Mouse (Mus musculus) limb, embryonic 13.5 days (tissue): ENCODE measurements around the gene Trpm3. TPM values are rescaled to one million over a fixed set of nuclear protein-coding genes. Genes with fewer than 3 reads are reported as not detected.

Experiments used
- ATAC-seq: fragments of 200-750 bp; cut with Nextera tagmentation; 2 replicates; pipeline ENCODE4 v1.8.0; 2017; ENCODE audit warnings: low read depth, moderate number of reproducible peaks, moderate TSS enrichment; ENCODE audit not compliant: low FRiP score
- H3K27ac ChIP-seq: fragments of 300-500 bp; sonication (generic); 2 replicates; pipeline ENCODE4 v1.5.1; 2015; ENCODE audit warnings: inconsistent platforms, mild to moderate bottlenecking, moderate library complexity
- H3K27me3 ChIP-seq: fragments of 300-500 bp; sonication (generic); 2 replicates; pipeline ENCODE4 v1.6.1; 2015; ENCODE audit warnings: mild to moderate bottlenecking, inconsistent platforms
- H3K36me3 ChIP-seq: fragments of 300-500 bp; sonication (generic); 2 replicates; pipeline ENCODE4 v1.6.1; 2015; ENCODE audit warnings: inconsistent platforms, mild to moderate bottlenecking, moderate library complexity
- H3K4me1 ChIP-seq: fragments of 300-500 bp; sonication (generic); 2 replicates; pipeline ENCODE4 v1.6.1; 2015; ENCODE audit warnings: inconsistent platforms
- H3K4me2 ChIP-seq: fragments of 300-500 bp; sonication (generic); replicated peaks from 2 replicates; pipeline ENCODE4 v1.6.1; 2015; ENCODE audit warnings: inconsistent platforms, mild to moderate bottlenecking, moderate library complexity
- H3K4me3 ChIP-seq: fragments of 300-500 bp; sonication (generic); 2 replicates; pipeline ENCODE4 v1.5.1; 2015; ENCODE audit warnings: moderate library complexity, mild to moderate bottlenecking, inconsistent platforms
- H3K9ac ChIP-seq: fragments of 300-500 bp; sonication (generic); 2 replicates; pipeline ENCODE4 v1.6.1; 2015; ENCODE audit warnings: mild to moderate bottlenecking, inconsistent platforms
- H3K9me3 ChIP-seq: fragments of 300-500 bp; sonication (generic); 2 replicates; pipeline ENCODE4 v1.6.1; 2016; ENCODE audit warnings: inconsistent platforms
- WGBS: fragments of 180-500 bp; shearing (Covaris S2); methylation state at CpG from one replicate; pipeline ENCODE4 v1.1.7; 2015; 5-methylcytosine and 5-hydroxymethylcytosine counted together
- polyA plus RNA-seq: library from polyadenylated mRNA; unstranded; fragments of >200 nt; fragmentation: Nextera tagmentation; extraction: Ambion mirVana; gene quantifications from 2 replicates; pipeline ENCODE4 v1.2.1, GENCODE M21; 2015

The Trpm3 gene
- polyA plus RNA-seq, 1 experiment from 2014 or later, result 6.3 TPM

GRCm38 (mm10) chr19:22796996-22797395 lies 658.1 kb downstream of the Trpm3 start:
- Histone ChIP-seq H3K9me3 (no peaks in the 10 kb centered on the region), H3K27ac (no peak overlapping the region), H3K4me2 (no peak overlapping the region), H3K27me3 (no peaks in the 10 kb centered on the region), H3K4me3 (no peak overlapping the region), H3K36me3 (no peaks in the 10 kb centered on the region), H3K4me1 (peaks cover 3% of the 10 kb centered on the region; the same call in 1 of the 2 replicates), H3K9ac (no peak overlapping the region)
- ATAC-seq, result no peak
- 85% methylated on average over 2 of the region's 2 CpGs for whole genome bisulfite sequencing

- ATAC-seq, result no peak
- H3K27ac ChIP-seq, result no peak overlapping the region
- H3K9ac ChIP-seq, result no peak overlapping the region
- no peaks in the 10 kb centered on the region for H3K36me3 ChIP-seq
- H3K9me3 ChIP-seq, result no peaks in the 10 kb centered on the region
- WGBS, result 30% methylated on average over 5 of the region's 5 CpGs
- no peaks in the 10 kb centered on the region for H3K27me3 ChIP-seq
- peaks cover 3% of the 10 kb centered on the region; the same call in 1 of the 2 replicates for H3K4me1 ChIP-seq
- H3K4me3 ChIP-seq, result no peak overlapping the region
- H3K4me2 ChIP-seq, result no peak overlapping the region
These were observed 661.6 kb downstream of the Trpm3 start for GRCm38 (mm10) chr19:22800471-22800870.

- H3K27me3 ChIP-seq, result no peaks in the 10 kb centered on the region
- no peak overlapping the region for H3K27ac ChIP-seq
- H3K4me1 ChIP-seq, result peaks cover 3% of the 10 kb centered on the region; the same call in 1 of the 2 replicates
- H3K4me3 ChIP-seq, result no peak overlapping the region
- no peak overlapping the region for H3K4me2 ChIP-seq
- no peaks in the 10 kb centered on the region for H3K36me3 ChIP-seq
- no peak for ATAC-seq
- no peaks in the 10 kb centered on the region for H3K9me3 ChIP-seq
- no peak overlapping the region for H3K9ac ChIP-seq
These were observed 664.5 kb downstream of the Trpm3 start for GRCm38 (mm10) chr19:22803396-22803795.

DNA sequence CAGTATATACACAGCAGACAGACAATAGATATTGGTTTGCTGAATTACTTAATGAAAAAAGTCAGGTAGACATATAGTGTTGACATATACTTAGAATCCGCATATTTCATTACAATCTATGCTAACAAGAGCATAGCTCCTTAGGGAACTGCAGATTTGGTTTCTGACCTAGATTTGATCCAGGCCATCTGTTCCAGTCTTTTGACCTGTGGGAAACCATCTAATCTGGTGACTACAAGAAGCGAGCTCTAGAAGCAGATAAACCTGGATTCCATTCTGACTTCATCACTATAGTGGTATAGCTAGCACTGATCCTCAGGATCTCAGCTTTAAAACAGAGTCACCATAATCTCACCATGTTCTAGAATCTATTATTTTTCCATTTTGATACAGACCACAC lies 665.5 kb downstream of the Trpm3 start:
- Histone ChIP-seq H3K4me2 (no peak overlapping the region), H3K27ac (no peak overlapping the region), H3K36me3 (no peaks in the 10 kb centered on the region), H3K4me3 (no peak overlapping the region), H3K27me3 (no peaks in the 10 kb centered on the region), H3K4me1 (peaks cover 3% of the 10 kb centered on the region; the same call in 1 of the 2 replicates), H3K9ac (no peak overlapping the region), H3K9me3 (no peaks in the 10 kb centered on the region)
- ATAC-seq, result no peak
- 74% methylated on average over 2 of the region's 2 CpGs for WGBS

- no peaks in the 10 kb centered on the region for H3K27me3 ChIP-seq
- 89% methylated on average over 3 of the region's 3 CpGs for WGBS
These were observed 671.4 kb downstream of the Trpm3 start for GRCm38 (mm10) chr19:22810247-22810646.

DNA sequence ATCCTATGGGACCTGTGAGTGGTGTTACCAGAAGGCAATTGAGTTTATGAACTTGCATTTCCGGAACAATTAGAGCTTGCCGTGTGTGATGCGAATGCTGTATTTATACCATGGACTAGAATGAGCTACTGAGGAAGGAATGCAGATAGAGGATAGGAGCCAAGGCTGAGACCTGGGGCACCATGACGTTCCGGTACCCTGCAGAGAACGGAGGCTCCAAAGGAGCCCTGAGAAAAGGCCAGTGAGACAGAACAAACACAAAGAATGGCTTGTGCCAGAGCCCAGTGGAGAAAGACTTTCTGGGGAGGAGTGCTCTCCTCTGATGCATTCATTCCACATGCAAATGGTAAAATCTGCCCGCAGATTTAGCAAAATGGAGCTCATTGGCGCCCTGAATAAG lies 682.9 kb downstream of the Trpm3 start:
- Histone ChIP-seq H3K4me3 (no peak overlapping the region), H3K27me3 (no peaks in the 10 kb centered on the region), H3K36me3 (no peaks in the 10 kb centered on the region), H3K4me2 (no peak overlapping the region), H3K9me3 (no peaks in the 10 kb centered on the region), H3K4me1 (0 out of 2 replicates have a peak, but pooled peaks cover 4% of the 10 kb centered on the region), H3K27ac (no peak overlapping the region), H3K9ac (no peak overlapping the region)
- no peak for ATAC-seq
- WGBS, result 83% methylated on average over 8 of the region's 8 CpGs

More at GRCm38 (mm10) chr19:22810247-22810646, 671.4 kb downstream of the Trpm3 start:
- Histone ChIP-seq H3K9ac (no peak overlapping the region), H3K36me3 (no peaks in the 10 kb centered on the region), H3K27ac (no peak overlapping the region), H3K9me3 (0 out of 2 replicates have a peak, but pooled peaks cover 6% of the 10 kb centered on the region), H3K4me1 (no peaks in the 10 kb centered on the region), H3K4me3 (no peak overlapping the region), H3K4me2 (no peak overlapping the region)
- ATAC-seq, result no peak

- no peak overlapping the region for H3K4me3 ChIP-seq
- H3K4me2 ChIP-seq, result no peak overlapping the region
- H3K36me3 ChIP-seq, result no peaks in the 10 kb centered on the region
- no peak for ATAC-seq
- 0 out of 2 replicates have a peak, but pooled peaks cover 4% of the 10 kb centered on the region for H3K4me1 ChIP-seq
- no peaks in the 10 kb centered on the region for H3K27me3 ChIP-seq
- no peak overlapping the region for H3K27ac ChIP-seq
- no peak overlapping the region for H3K9ac ChIP-seq
- WGBS, result 81% methylated on average over 9 of the region's 9 CpGs
- H3K9me3 ChIP-seq, result no peaks in the 10 kb centered on the region
These were observed 684.7 kb downstream of the Trpm3 start for GRCm38 (mm10) chr19:22823491-22823981.

- Histone ChIP-seq H3K9me3 (no peaks in the 10 kb centered on the region), H3K27ac (no peak overlapping the region), H3K9ac (no peak overlapping the region), H3K36me3 (no peaks in the 10 kb centered on the region), H3K4me3 (no peak overlapping the region), H3K4me1 (0 out of 2 replicates have a peak, but pooled peaks cover 4% of the 10 kb centered on the region), H3K27me3 (no peaks in the 10 kb centered on the region), H3K4me2 (no peak overlapping the region)
- WGBS, result 41% methylated on average over 1 of the region's 1 CpGs
- no peak for ATAC-seq
These were observed 687.0 kb downstream of the Trpm3 start for GRCm38 (mm10) chr19:22825812-22826211.

DNA sequence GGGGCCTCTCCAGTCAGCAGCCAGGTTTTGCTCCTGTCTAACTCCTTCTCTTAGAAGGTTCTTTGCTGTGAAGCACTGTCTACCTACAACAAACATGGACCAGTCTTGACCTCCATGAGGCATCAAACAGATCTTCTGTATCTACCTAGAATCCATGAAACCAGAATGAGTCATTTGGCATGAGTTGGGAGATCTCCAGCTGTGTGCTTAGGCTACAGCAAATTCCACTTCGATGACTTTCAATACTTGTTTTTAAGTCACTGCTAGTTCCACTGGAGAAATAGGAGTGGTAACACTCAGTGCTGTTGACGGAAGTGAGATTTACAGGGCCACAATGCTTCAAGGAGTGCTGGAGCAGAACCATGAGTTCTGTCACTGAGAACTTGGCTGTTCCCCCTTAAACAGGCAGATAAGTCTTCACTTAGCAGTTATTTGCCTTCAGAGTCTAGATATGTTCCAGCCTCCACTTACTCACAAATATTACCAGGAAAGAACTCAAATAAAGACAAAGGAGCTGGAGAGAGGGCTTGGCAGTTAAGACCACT lies 689.4 kb downstream of the Trpm3 start:
- Histone ChIP-seq H3K27ac (no peak overlapping the region), H3K9me3 (no peaks in the 10 kb centered on the region), H3K4me1 (0 out of 2 replicates have a peak, but pooled peaks cover 4% of the 10 kb centered on the region), H3K9ac (no peak overlapping the region), H3K36me3 (no peaks in the 10 kb centered on the region), H3K4me3 (no peak overlapping the region), H3K27me3 (no peaks in the 10 kb centered on the region), H3K4me2 (no peak overlapping the region)
- WGBS, result 92% methylated on average over 2 of the region's 2 CpGs
- no peak for ATAC-seq

DNA sequence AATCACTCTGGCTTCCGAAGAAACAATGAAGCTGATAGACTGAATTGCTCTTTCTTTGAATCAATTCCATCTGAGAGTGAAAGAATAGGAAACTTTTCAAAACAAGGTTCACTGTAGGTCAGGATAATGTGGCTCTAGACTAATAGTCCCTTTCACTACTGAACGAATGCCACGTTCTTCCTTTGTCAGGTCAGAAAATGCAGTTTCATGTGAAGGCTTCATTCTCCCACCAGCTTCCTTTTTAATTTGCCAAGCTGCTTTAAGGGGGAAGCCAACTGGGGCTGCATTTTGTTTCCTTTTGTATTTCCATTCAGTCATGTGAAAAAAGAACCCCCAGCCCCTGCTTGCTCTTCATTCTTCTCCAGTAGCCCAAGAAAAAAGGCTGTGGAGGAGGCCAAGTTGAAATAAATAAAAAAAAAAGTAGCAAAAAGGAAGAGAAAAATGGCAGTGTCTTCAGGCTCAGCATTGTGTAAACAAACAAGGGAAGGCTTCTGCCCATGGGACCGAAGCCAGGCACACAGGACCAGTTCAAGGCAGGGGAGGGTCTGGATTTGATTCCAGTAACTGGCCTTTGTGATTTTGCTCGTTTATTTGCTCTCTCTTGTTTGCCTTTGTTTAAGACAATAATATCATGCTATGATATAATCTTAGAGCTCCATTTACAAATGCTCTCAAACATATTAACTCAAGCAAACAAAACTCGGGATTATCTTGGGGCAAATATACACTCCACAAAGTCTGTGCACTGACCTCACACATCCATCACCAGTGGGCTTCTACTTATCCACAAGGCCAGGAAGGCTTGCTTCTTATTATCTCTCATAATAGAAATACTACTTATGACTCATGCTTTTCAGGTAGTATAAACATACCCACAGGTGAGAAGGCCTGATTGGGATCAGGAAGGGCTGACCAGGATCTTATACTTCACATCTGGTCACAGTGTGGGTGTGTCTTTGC lies 702.5 kb downstream of the Trpm3 start:
- H3K4me2 ChIP-seq, result no peak overlapping the region
- no peak overlapping the region for H3K9ac ChIP-seq
- H3K4me1 ChIP-seq, result no peaks in the 10 kb centered on the region
- H3K9me3 ChIP-seq, result no peaks in the 10 kb centered on the region
- H3K27me3 ChIP-seq, result no peaks in the 10 kb centered on the region
- no peak overlapping the region for H3K4me3 ChIP-seq
- no peaks in the 10 kb centered on the region for H3K36me3 ChIP-seq
- WGBS, result 80% methylated on average over 6 of the region's 6 CpGs
- no peak overlapping the region for H3K27ac ChIP-seq
- ATAC-seq, result no peak

DNA sequence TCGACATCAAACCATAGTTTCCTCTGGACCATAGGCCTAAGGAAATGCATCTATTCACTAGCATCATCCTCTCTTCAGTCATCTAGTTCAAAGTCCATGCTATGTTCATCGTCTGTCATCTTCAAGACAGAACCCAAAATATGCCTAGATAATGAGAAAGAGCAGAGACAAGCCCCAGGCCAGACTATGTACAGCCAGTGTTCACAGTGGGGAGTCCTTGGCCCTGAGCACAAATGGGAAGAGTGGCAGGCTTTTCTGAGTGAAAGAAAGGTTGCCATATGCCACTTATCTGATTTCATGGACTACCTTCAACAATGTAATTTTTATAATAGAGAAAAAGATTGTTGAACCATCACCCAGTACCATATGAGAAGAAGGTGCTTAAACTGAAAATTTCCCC lies 703.9 kb downstream of the Trpm3 start:
- 87% methylated on average over 2 of the region's 2 CpGs for WGBS

DNA sequence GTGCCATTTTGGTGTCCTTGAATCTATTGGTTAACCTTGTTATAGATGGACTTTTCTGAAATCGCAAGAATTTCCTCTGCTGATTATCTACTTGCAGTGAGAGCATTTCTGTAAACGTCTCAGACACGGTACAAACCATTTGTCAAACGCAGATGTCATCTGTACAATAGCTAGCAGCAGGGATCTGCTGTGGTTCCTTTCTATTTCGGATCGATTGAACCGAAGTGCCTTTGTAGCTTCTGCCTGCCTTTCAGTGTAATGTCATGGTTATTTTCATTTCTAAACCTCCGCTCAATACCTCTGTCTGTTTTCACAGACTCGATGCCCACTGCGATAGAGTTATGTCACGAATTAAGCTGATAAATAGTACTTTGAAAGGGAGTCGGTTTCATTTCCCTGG lies 708.9 kb downstream of the Trpm3 start:
- Histone ChIP-seq H3K9me3 (no peaks in the 10 kb centered on the region), H3K27ac (no peak overlapping the region), H3K4me1 (no peaks in the 10 kb centered on the region), H3K9ac (no peak overlapping the region), H3K4me2 (no peak overlapping the region), H3K4me3 (no peak overlapping the region), H3K36me3 (no peaks in the 10 kb centered on the region), H3K27me3 (no peaks in the 10 kb centered on the region)
- no peak for ATAC-seq
- 84% methylated on average over 12 of the region's 12 CpGs for WGBS

More for the DNA sequence above, 703.9 kb downstream of the Trpm3 start:
- no peak for ATAC-seq
- Histone ChIP-seq H3K9me3 (no peaks in the 10 kb centered on the region), H3K4me3 (no peak overlapping the region), H3K4me2 (no peak overlapping the region), H3K9ac (no peak overlapping the region), H3K27me3 (no peaks in the 10 kb centered on the region), H3K27ac (no peak overlapping the region), H3K4me1 (no peaks in the 10 kb centered on the region), H3K36me3 (no peaks in the 10 kb centered on the region)
